ENCODE assay signal across 8 mouse cellular contexts in the genomic region with DNA sequence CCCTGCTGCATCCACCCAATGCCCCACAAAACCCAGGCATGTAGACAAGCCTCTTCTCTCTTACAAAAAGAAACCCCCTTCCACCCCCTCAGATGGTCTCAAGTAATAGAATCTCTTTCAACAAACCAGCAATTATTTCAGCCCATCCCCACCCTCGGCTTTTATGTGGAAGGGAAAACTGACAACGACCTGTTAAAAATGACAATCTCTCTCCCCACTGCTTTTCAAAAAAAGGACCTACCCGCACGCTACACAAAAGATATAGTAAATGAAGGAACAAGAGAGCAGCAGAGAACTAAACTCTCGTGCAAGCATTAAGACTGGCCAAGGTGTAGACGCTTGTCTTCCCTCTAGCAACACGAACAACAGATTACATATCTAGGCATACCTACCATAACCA.
DNase-seq lines count a peak whose midpoint lies in the region; ATAC-seq and TF ChIP-seq lines count a peak whose summit lies in the region.

No protein-coding gene starts in this region.

- H3K27me3 ChIP-seq in cerebellum, adult 2 months (ENCODE audit: control insufficient read depth, insufficient read depth, low read length) = no peaks in the 10 kb centered on the region
- no peaks in the 10 kb centered on the region for H3K27me3 ChIP-seq in limb, embryonic 12.5 days
- no peaks in the 10 kb centered on the region for H3K27me3 ChIP-seq in stomach, embryonic 16.5 days (ENCODE audit: control insufficient read depth, insufficient read depth, low read length)

- no peak for ATAC-seq in limb, embryonic 12.5 days (ENCODE audit: insufficient number of reproducible peaks, insufficient read depth, low FRiP score, low TSS enrichment, low read depth)
- no peak for ATAC-seq in stomach, embryonic 16.5 days (ENCODE audit: insufficient read depth, low FRiP score)

- H3K27ac ChIP-seq in cerebellum, adult 2 months (ENCODE audit: insufficient read depth, low read length) = peak overlapping the region; percentile 81
- no peak overlapping the region for H3K27ac ChIP-seq in limb, embryonic 12.5 days
- H3K27ac ChIP-seq in stomach, embryonic 16.5 days (ENCODE audit: low read length) = no peak overlapping the region

- WGBS in cerebellum, adult 2 months = 6% methylated on average over 7 of the region's 7 CpGs
- WGBS in limb, embryonic 12.5 days = 47% methylated on average over 7 of the region's 7 CpGs
- WGBS in stomach, embryonic 16.5 days = 53% methylated on average over 7 of the region's 7 CpGs

- peak overlapping the region; percentile 51 for H3K4me2 ChIP-seq in limb, embryonic 12.5 days
- H3K4me2 ChIP-seq in stomach, embryonic 16.5 days (ENCODE audit: low read depth, low read length) = 0 out of 2 replicates have a peak overlapping the region, but pooled peaks have one; percentile 9

- no peak overlapping the region for H3K9ac ChIP-seq in limb, embryonic 12.5 days (replicated peaks)
- no peak overlapping the region for H3K9ac ChIP-seq in stomach, embryonic 16.5 days (ENCODE audit: low read length)

- H3K9me3 ChIP-seq in limb, embryonic 12.5 days = no peaks in the 10 kb centered on the region
- H3K9me3 ChIP-seq in stomach, embryonic 16.5 days (replicated peaks; ENCODE audit: control insufficient read depth, low read length) = no peaks in the 10 kb centered on the region

- H3K4me1 ChIP-seq in cerebellum, adult 2 months (ENCODE audit: control insufficient read depth, insufficient read depth, low read length) = no peaks in the 10 kb centered on the region
- H3K4me1 ChIP-seq in limb, embryonic 12.5 days (replicated peaks) = peaks cover 26% of the 10 kb centered on the region
- H3K4me1 ChIP-seq in stomach, embryonic 16.5 days (ENCODE audit: control insufficient read depth, insufficient read depth, low read length) = no peaks in the 10 kb centered on the region

- DNase-seq in cerebellum, adult 2 months = peak in 1 of 2 experiments; percentile 38
- no peak for DNase-seq in cerebellum, adult 9-11 months
- DNase-seq in retina, embryonic 14.5 days (ENCODE audit: low spot score) = peak; percentile 5
- no peak for DNase-seq in retina, postnatal 1 day
- no peak for DNase-seq in cerebellum, adult 11-12 months
- DNase-seq in c-Kit-positive CD71-positive TER-119-positive erythroid progenitor cells, embryonic 14.5 days (ENCODE audit: low spot score) = no peak

- TF ChIP-seq CTCF in cerebellum, adult 2 months (IDR thresholded peaks at IDR 0.05; ENCODE audit: borderline replicate concordance, insufficient read depth, low read depth, low read length) = no peak

- peak overlapping the region; percentile 70 for H3K4me3 ChIP-seq in cerebellum, adult 2 months (replicated peaks; ENCODE audit: insufficient read depth, low read depth, low read length)
- H3K4me3 ChIP-seq in limb, embryonic 12.5 days (replicated peaks) = 0 out of 2 replicates have a peak overlapping the region, but pooled peaks have one; percentile 4
- H3K4me3 ChIP-seq in stomach, embryonic 16.5 days (replicated peaks; ENCODE audit: low read length) = no peak overlapping the region

- no peaks in the 10 kb centered on the region for H3K36me3 ChIP-seq in limb, embryonic 12.5 days
- no peaks in the 10 kb centered on the region for H3K36me3 ChIP-seq in stomach, embryonic 16.5 days (ENCODE audit: control insufficient read depth, insufficient read depth, low read length)

- no peak for TF ChIP-seq POLR2A in cerebellum, adult 2 months (IDR thresholded peaks at IDR 0.05; ENCODE audit: borderline replicate concordance, insufficient read depth, low read length)
